Mouse (Mus musculus) heart, adult 2 months (tissue): ENCODE data around the gene Galp. TPM values are rescaled to one million over a fixed set of nuclear protein-coding genes. Genes with fewer than 3 reads are reported as not detected.

Source experiments
- DNase-seq, 2 experiments: peaks; one replicate each; pipeline ENCODE4 v3.0.0; 2021
- H3K27ac ChIP-seq: fragments of 200-600 bp; 2 replicates; pipeline ENCODE4 v1.8.1; 2022
- H3K27me3 ChIP-seq: fragments of 200-500 bp; 2 replicates; pipeline ENCODE4 v1.6.1; 2012; ENCODE audit warnings: mild to moderate bottlenecking, low read length, inconsistent platforms, mixed read lengths; ENCODE audit not compliant: control insufficient read depth, insufficient read depth
- H3K36me3 ChIP-seq: fragments of 200-500 bp; 2 replicates; pipeline ENCODE4 v1.6.1; 2012; ENCODE audit warnings: low read length, inconsistent platforms; ENCODE audit not compliant: control insufficient read depth, insufficient read depth
- H3K4me1 ChIP-seq: fragments of 200-500 bp; 2 replicates; pipeline ENCODE4 v1.6.1; 2011; ENCODE audit warnings: low read length; ENCODE audit not compliant: control insufficient read depth, insufficient read depth
- H3K4me3 ChIP-seq: fragments of 200-600 bp; 2 replicates; pipeline ENCODE4 v1.8.1; 2022
- H3K79me2 ChIP-seq: fragments of 200-500 bp; replicated peaks from 2 replicates; pipeline ENCODE4 v1.6.1; 2012; ENCODE audit warnings: mild to moderate bottlenecking, inconsistent platforms, low read length, moderate library complexity, mixed read lengths; ENCODE audit not compliant: control insufficient read depth, insufficient read depth
- H3K9ac ChIP-seq: fragments of 200-500 bp; 2 replicates; pipeline ENCODE4 v1.6.1; 2012; ENCODE audit warnings: low read depth, mild to moderate bottlenecking, control low read depth, inconsistent platforms, low read length, mixed read lengths
- CTCF ChIP-seq: fragments of 200-600 bp; IDR thresholded peaks from 2 replicates; pipeline ENCODE4 v1.8.1; 2022; ENCODE audit warnings: antibody characterized with exemption, mild to moderate bottlenecking, moderate library complexity
- EP300 ChIP-seq: fragments of 200-500 bp; IDR thresholded peaks from 2 replicates; pipeline ENCODE4 v1.6.1; 2011; ENCODE audit warnings: low read depth, low read length, control low read depth; ENCODE audit not compliant: insufficient read depth
- POLR2A ChIP-seq: fragments of 200-500 bp; IDR thresholded peaks from 2 replicates; pipeline ENCODE4 v1.6.1; 2011; ENCODE audit warnings: mild to moderate bottlenecking, low read depth, low read length, control low read depth; ENCODE audit not compliant: insufficient read depth
- WGBS: fragments of 180-500 bp; shearing (Covaris S2); methylation state at CpG from one replicate; pipeline ENCODE4 v1.1.7; 2018; 5-methylcytosine and 5-hydroxymethylcytosine counted together
- intact Hi-C: fragments of 180-260 bp; cut with DNase I; formaldehyde crosslinking; loops from one replicate; pipeline ENCODE4 v1.15.1; 2025
- polyA plus RNA-seq: library from polyadenylated mRNA; depleted of rRNA; stranded (reverse); fragments of >200 nt; gene quantifications from 2 replicates; pipeline ENCODE4 v1.2.3, GENCODE M21; 2012; rRNA removed
- total RNA-seq, 2 experiments: library from RNA; stranded (reverse); gene quantifications; 2 replicates each; pipeline ENCODE4 v1.2.3; 2021

The Galp gene
- total and polyA plus RNA-seq, 3 experiments = not detected

GRCm38 (mm10) chr7:6262984-6263383 is 66.1 kb downstream of the Galp start:
- Histone ChIP-seq H3K4me1 (no peaks in the 10 kb centered on the region), H3K4me3 (no peak overlapping the region), H3K27ac (no peak overlapping the region), H3K36me3 (no peaks in the 10 kb centered on the region), H3K9ac (no peak overlapping the region), H3K27me3 (no peaks in the 10 kb centered on the region), H3K79me2 (no peaks in the 10 kb centered on the region)
- DNase-seq = no peak
- intact Hi-C loops = no loop called here
- 67% methylated on average over 4 of the region's 4 CpGs for WGBS
- no peak for TF ChIP-seq CTCF

DNA sequence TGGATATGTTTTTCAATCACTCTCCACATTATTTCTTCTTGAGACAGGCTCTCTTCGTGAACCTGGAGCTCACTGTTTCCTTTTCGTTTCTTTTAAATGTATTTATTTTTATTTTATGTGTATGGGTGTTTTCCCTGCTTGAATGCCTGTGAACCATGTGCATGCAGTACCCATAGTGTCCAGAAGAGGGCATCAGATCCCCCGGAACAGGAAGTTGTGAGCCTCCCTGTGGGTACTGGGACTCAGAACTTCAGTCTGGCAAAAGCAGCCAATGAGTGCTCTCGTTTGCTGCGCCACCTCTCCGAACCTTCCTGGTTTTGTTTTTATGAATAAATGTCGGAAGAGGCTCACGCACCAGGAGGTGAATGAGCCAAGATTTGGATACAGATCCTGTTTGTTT is 68.8 kb downstream of the Galp start:
- 62% methylated on average over 8 of the region's 8 CpGs for WGBS
- Histone ChIP-seq H3K4me1 (no peaks in the 10 kb centered on the region), H3K4me3 (no peak overlapping the region), H3K27me3 (no peaks in the 10 kb centered on the region), H3K9ac (no peak overlapping the region), H3K36me3 (no peaks in the 10 kb centered on the region), H3K27ac (no peak overlapping the region), H3K79me2 (no peaks in the 10 kb centered on the region)
- intact Hi-C loops = no loop called here
- DNase-seq = no peak
- no peak for TF ChIP-seq EP300
- no peak for TF ChIP-seq POLR2A
- TF ChIP-seq CTCF = peak; percentile 60

Other genes starting within 250 kb of the Galp start
- not detected for gene Vmn1r65, start 186.1 kb upstream of the Galp start, total RNA-seq
- not detected in 2 replicates for gene Vmn1r65, start 186.1 kb upstream of the Galp start, polyA plus RNA-seq
- gene Nlrp4c, start 151.9 kb upstream of the Galp start, total RNA-seq = not detected
- not detected in 2 replicates for gene Nlrp4c, start 151.9 kb upstream of the Galp start, polyA plus RNA-seq
- 10 to 100 TPM; 28.4 to 35.2 TPM for gene Zfp787, start 41.1 kb upstream of the Galp start, total RNA-seq
- gene Zfp787, start 41.1 kb upstream of the Galp start, polyA plus RNA-seq = 29.6 and 32.5 TPM in 2 replicates
- gene Zfp444, start 24.9 kb upstream of the Galp start, total RNA-seq = 10 to 100 TPM; 11.0 to 12.7 TPM
- gene Zfp444, start 24.9 kb upstream of the Galp start, polyA plus RNA-seq = 8.1 and 10.9 TPM in 2 replicates
- not detected for gene Zscan5b, start 25.2 kb downstream of the Galp start, total RNA-seq
- gene Zscan5b, start 25.2 kb downstream of the Galp start, polyA plus RNA-seq = not detected in 2 replicates
- gene Epp13, start 55.6 kb downstream of the Galp start, total RNA-seq = not detected
- gene Epp13, start 55.6 kb downstream of the Galp start, polyA plus RNA-seq = not detected in 2 replicates
- gene Zfp667, start 89.5 kb downstream of the Galp start, total RNA-seq = 1 to 10 TPM; 3.6 to 4.6 TPM
- gene Zfp667, start 89.5 kb downstream of the Galp start, polyA plus RNA-seq = 0.96 and 2.3 TPM in 2 replicates
- gene Zfp583, start 134.2 kb downstream of the Galp start, total RNA-seq = 1 to 10 TPM; 1.4 to 3.2 TPM
- 1.2 and 1.7 TPM in 2 replicates for gene Zfp583, start 134.2 kb downstream of the Galp start, polyA plus RNA-seq
- gene Gm3854, start 146.7 kb downstream of the Galp start, total RNA-seq = under 1 TPM; 0.20 to 0.52 TPM
- gene Gm3854, start 146.7 kb downstream of the Galp start, polyA plus RNA-seq = 0.08 and 0.12 TPM in 2 replicates
- 1 to 10 TPM; 1.6 to 3.4 TPM for gene Zfp78, start 166.2 kb downstream of the Galp start, total RNA-seq
- gene Zfp78, start 166.2 kb downstream of the Galp start, polyA plus RNA-seq = 0.49 and 1.5 TPM in 2 replicates
- gene Zfp28, start 186.2 kb downstream of the Galp start, total RNA-seq = 1 to 10 TPM; 1.8 to 2.8 TPM
- 2.6 and 4.1 TPM in 2 replicates for gene Zfp28, start 186.2 kb downstream of the Galp start, polyA plus RNA-seq
- gene Smim17, start 201.6 kb downstream of the Galp start, total RNA-seq = not detected
- gene Smim17, start 201.6 kb downstream of the Galp start, polyA plus RNA-seq = not detected in 2 replicates
- not detected for gene Gm20715, start 213.2 kb downstream of the Galp start, total RNA-seq
- gene Gm20715, start 213.2 kb downstream of the Galp start, polyA plus RNA-seq = not detected in 2 replicates
- gene Olfr1344, start 241.6 kb downstream of the Galp start, total RNA-seq = not detected
- gene Olfr1344, start 241.6 kb downstream of the Galp start, polyA plus RNA-seq = 0.15 TPM in 1 of 2 replicates, not detected in the other